7 mouse cellular contexts compared by ENCODE assay signal in the genomic region with DNA sequence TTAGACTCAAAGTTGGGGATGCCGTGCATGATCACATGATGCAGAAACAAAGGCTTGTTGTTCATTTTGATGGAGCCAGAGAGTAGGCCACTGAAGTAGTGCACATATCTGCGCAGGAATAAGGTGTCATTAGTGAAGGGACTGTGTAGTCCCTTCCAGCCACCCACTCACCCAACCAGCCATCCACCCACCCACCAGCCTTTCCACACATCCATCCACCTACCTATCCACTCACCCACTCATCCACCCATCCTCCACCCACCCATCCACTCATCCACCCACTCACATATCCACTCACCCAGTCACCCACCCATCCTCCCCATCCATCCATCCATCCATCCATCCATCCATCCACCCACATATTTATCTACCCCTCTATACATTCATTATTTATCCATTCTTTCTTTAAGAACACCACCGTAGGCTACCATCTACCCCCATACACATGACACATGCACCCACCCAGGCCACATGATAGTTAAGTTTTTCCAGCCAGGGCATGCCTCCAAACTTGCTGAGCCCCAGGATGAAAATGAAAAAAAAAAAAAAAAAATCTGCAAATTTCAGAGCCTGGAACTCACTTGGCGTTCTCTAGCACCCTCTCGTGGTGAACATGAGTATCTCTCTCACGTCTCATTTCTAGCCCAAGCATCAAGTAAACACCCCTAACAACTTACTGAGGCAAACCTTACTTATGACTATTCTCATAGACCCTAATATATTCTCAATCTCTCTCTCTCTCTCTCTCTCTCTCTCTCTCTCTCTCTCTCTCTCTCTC.
DNase-seq lines count a peak whose midpoint lies in the region; TF ChIP-seq lines count a peak whose summit lies in the region.

No protein-coding gene starts in this region.

- no peak overlapping the region for H3K27ac ChIP-seq in layer of hippocampus, adult 2 months
- H3K27ac ChIP-seq in ES-E14 (ENCODE audit: insufficient read depth, low read depth, low read length, poor library complexity, severe bottlenecking), result no peak overlapping the region

- no peak overlapping the region for H3K4me3 ChIP-seq in layer of hippocampus, adult 2 months
- H3K4me3 ChIP-seq in ES-E14 (ENCODE audit: insufficient read depth in 1 of 2, low read depth in 1 of 2, low read length in 2 of 2, poor library complexity in 1 of 2, severe bottlenecking in 1 of 2), result no peak overlapping the region

- H3K4me1 ChIP-seq in ES-E14 (ENCODE audit: control insufficient read depth in 2 of 2, insufficient read depth in 2 of 2, low read length in 2 of 2, poor library complexity in 1 of 2), result no peaks in the 10 kb centered on the region

- H3K9ac ChIP-seq in ES-E14 (ENCODE audit: insufficient read depth, low read depth, low read length, poor library complexity, severe bottlenecking), result no peak overlapping the region

- in situ Hi-C loops in ES-E14 (cut with MboI; ENCODE audit: low sequenced_read_pairs in 2 of 2, unreplicated experiment in 2 of 2), result loop anchor here (5.0 to 10.0 kb wide), 2 partner anchors 82 to 84 kb away; no protein-coding TSS in a partner anchor

- intact Hi-C loops in gastrocnemius, postnatal 14 days (cut with DNase I; ENCODE audit: low total_unique reads), result loop anchor here (5.0 kb wide), 1 partner anchor 91 kb away; no protein-coding TSS in a partner anchor
- intact Hi-C loops in left cerebral cortex, postnatal 25 days (cut with DNase I), result loop anchor here (1.0 kb wide), 1 partner anchor 84 kb away; no protein-coding TSS in a partner anchor

- TF ChIP-seq CTCF in layer of hippocampus, adult 2 months (conservative IDR thresholded peaks at IDR 0.05), result peak; percentile 83
- peak; percentile 73; the same call in 1 of the 2 replicates for TF ChIP-seq CTCF in brain, embryonic 14.5 days (IDR thresholded peaks at IDR 0.05; ENCODE audit: borderline replicate concordance, extremely low read depth, insufficient read depth, insufficient read length)

- TF ChIP-seq POLR2A in brain, embryonic 14.5 days (IDR thresholded peaks at IDR 0.05; ENCODE audit: borderline replicate concordance, extremely low read depth, insufficient read depth, insufficient read length, poor library complexity, severe bottlenecking), result no peak

- H3K9me3 ChIP-seq in ES-E14 (ENCODE audit: control insufficient read depth, insufficient read depth, low read depth, low read length), result no peaks in the 10 kb centered on the region

- H3K36me3 ChIP-seq in ES-E14 (ENCODE audit: control insufficient read depth, insufficient read depth, low read length, poor library complexity, severe bottlenecking), result no peaks in the 10 kb centered on the region

- peak; percentile 41 to 69 for DNase-seq in layer of hippocampus, adult 2 months (ENCODE audit: low spot score in 2 of 2)
- no peak for DNase-seq in layer of hippocampus, adult 11-12 months (ENCODE audit: low spot score)
- DNase-seq in ES-E14 (ENCODE audit: low read depth, low spot score), result peak; percentile 51
- peak; percentile 85 for DNase-seq in brain, embryonic 14.5 days (ENCODE audit: low read depth)
- peak; percentile 55 for DNase-seq in gastrocnemius, postnatal 14 days
- DNase-seq in left cerebral cortex, postnatal 25 days (ENCODE audit: low spot score in 2 of 2), result peak; percentile 43 to 64
- peak; percentile 76 for DNase-seq in skeletal muscle tissue, adult 2 months (ENCODE audit: low read depth, low spot score)

TF ChIP-seq in ES-E14, 5 proteins besides CTCF, POLR2A, EP300 and RAD21:
- TF ChIP-seq ZC3H11A (IDR thresholded peaks at IDR 0.05; ENCODE audit: borderline replicate concordance, low read depth, low read length), result peak; percentile 80; the same call in 1 of the 2 replicates
- no peak for TF ChIP-seq CHD2 (IDR thresholded peaks at IDR 0.05; ENCODE audit: low read depth, low read length)
- peak; percentile 98 for TF ChIP-seq ZNF384 (IDR thresholded peaks at IDR 0.05; ENCODE audit: low read depth, low read length)
